Mouse (Mus musculus): ENCODE measurements around the gene Ccl8. TPM values are rescaled to one million over a fixed set of nuclear protein-coding genes. Genes with fewer than 3 reads are reported as not detected.

Gene Ccl8
- polyA plus RNA-seq, 1 experiment from 2014 or later = not detected

Other genes with a start within 250 kb of the Ccl8 start
- gene Asic2, start 146.7 kb upstream of the Ccl8 start, polyA plus RNA-seq (2015; fragmentation: Nextera tagmentation; extraction: Ambion mirVana) = 0.03 TPM in 1 of 2 replicates, not detected in the other
- gene Ccl2, start 79.6 kb upstream of the Ccl8 start, polyA plus RNA-seq (2015; fragmentation: Nextera tagmentation; extraction: Ambion mirVana) = 0.83 and 1.5 TPM in 2 replicates
- not detected in 2 replicates for gene Gm17268, start 76.6 kb upstream of the Ccl8 start, polyA plus RNA-seq (2015; fragmentation: Nextera tagmentation; extraction: Ambion mirVana)
- gene Ccl7, start 69.5 kb upstream of the Ccl8 start, polyA plus RNA-seq (2015; fragmentation: Nextera tagmentation; extraction: Ambion mirVana) = 0.47 and 0.54 TPM in 2 replicates
- gene Ccl11, start 57.4 kb upstream of the Ccl8 start, polyA plus RNA-seq (2015; fragmentation: Nextera tagmentation; extraction: Ambion mirVana) = 0.13 and 0.14 TPM in 2 replicates
- 0.53 and 0.55 TPM in 2 replicates for gene Ccl12, start 13.3 kb upstream of the Ccl8 start, polyA plus RNA-seq (2015; fragmentation: Nextera tagmentation; extraction: Ambion mirVana)
- gene Ccl1, start 190.5 kb downstream of the Ccl8 start, polyA plus RNA-seq (2015; fragmentation: Nextera tagmentation; extraction: Ambion mirVana) = not detected in 2 replicates